Mouse (Mus musculus): ENCODE measurements around the gene Tcf15. TPM values are rescaled to one million over a fixed set of nuclear protein-coding genes. Genes with fewer than 3 reads are reported as not detected.

The Tcf15 gene
- polyA plus RNA-seq, 1 experiment, result 1.2 TPM

DNA sequence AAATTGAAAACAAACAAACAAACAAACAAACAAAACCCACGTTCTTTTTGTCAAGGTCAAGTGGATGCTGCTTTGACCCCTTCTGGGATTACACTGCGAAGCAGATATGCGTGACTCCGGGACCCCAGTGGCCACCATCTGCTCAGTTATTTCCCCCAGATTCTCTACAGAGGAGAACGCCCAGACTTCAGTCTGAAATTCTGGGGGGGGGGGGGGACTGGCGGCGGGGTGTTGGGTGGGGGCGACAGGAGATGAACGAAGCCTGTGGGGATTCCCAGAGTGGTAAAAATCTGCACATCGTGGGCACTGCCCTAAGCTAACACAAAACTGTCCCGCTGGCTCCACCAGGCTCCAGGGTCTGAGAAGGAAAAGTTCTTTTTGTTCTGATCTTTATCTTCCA is 790 bp upstream of the Tcf15 start:
- peak overlapping the region; percentile 77 for H3K4me3 ChIP-seq (replicated peaks)
- H3K36me3 ChIP-seq (replicated peaks; ENCODE audit: low read length), result no peaks in the 10 kb centered on the region
- TF ChIP-seq FLI1 (IDR thresholded peaks at IDR 0.05; ENCODE audit: low read length) (no peak), GATA1 (IDR thresholded peaks at IDR 0.05; ENCODE audit: borderline replicate concordance, low read length) (no peak)
- peaks cover 92% of the 10 kb centered on the region for H3K27me3 ChIP-seq (replicated peaks)
- no peaks in the 10 kb centered on the region for H3K9me3 ChIP-seq
- peaks cover 33% of the 10 kb centered on the region for H3K4me1 ChIP-seq

GRCm38 (mm10) chr2:152144158-152144450 is 743 bp downstream of the Tcf15 start:
- Histone ChIP-seq H3K4me3 (replicated peaks) (peak overlapping the region; percentile 91), H3K4me1 (peaks cover 33% of the 10 kb centered on the region), H3K9me3 (no peaks in the 10 kb centered on the region), H3K36me3 (replicated peaks; ENCODE audit: low read length) (no peaks in the 10 kb centered on the region), H3K27me3 (replicated peaks) (peaks cover 92% of the 10 kb centered on the region)
- TF ChIP-seq FLI1 (IDR thresholded peaks at IDR 0.05; ENCODE audit: low read length) (no peak), GATA1 (IDR thresholded peaks at IDR 0.05; ENCODE audit: borderline replicate concordance, low read length) (no peak)

- TF ChIP-seq FLI1 (IDR thresholded peaks at IDR 0.05; ENCODE audit: low read length) (no peak), GATA1 (IDR thresholded peaks at IDR 0.05; ENCODE audit: borderline replicate concordance, low read length) (no peak)
- Histone ChIP-seq H3K4me3 (replicated peaks) (no peak overlapping the region), H3K9me3 (no peaks in the 10 kb centered on the region), H3K27me3 (replicated peaks) (peaks cover 91% of the 10 kb centered on the region), H3K4me1 (peaks cover 30% of the 10 kb centered on the region), H3K36me3 (replicated peaks; ENCODE audit: low read length) (no peaks in the 10 kb centered on the region)
Measured at GRCm38 (mm10) chr2:152144501-152144900, 1.1 kb downstream of the Tcf15 start.

DNA sequence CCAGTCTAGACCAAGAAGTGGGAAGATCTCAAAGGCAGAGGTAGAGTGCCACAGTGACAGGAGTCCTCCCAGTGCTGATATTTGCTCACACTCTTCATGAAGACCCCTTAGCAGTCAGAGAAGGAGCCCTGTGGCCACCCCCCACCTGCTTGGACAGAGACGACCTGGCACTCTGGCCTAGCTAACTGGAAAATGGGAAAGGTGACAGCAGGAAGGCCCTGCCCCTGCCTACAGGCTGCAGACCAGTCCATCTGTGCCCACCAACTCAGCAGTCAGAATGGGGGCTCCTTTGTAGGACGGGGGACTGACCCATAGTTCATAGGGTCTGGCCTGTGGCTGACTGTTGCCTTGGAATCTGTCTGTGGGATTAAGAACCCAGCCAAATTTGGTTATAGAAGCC is 2.4 kb downstream of the Tcf15 start:
- no peaks in the 10 kb centered on the region for H3K36me3 ChIP-seq (replicated peaks; ENCODE audit: low read length)
- H3K4me3 ChIP-seq (replicated peaks), result no peak overlapping the region
- H3K27me3 ChIP-seq (replicated peaks), result peaks cover 95% of the 10 kb centered on the region
- peaks cover 35% of the 10 kb centered on the region for H3K4me1 ChIP-seq
- no peaks in the 10 kb centered on the region for H3K9me3 ChIP-seq
- TF ChIP-seq FLI1 (IDR thresholded peaks at IDR 0.05; ENCODE audit: low read length) (no peak), GATA1 (IDR thresholded peaks at IDR 0.05; ENCODE audit: borderline replicate concordance, low read length) (no peak)

DNA sequence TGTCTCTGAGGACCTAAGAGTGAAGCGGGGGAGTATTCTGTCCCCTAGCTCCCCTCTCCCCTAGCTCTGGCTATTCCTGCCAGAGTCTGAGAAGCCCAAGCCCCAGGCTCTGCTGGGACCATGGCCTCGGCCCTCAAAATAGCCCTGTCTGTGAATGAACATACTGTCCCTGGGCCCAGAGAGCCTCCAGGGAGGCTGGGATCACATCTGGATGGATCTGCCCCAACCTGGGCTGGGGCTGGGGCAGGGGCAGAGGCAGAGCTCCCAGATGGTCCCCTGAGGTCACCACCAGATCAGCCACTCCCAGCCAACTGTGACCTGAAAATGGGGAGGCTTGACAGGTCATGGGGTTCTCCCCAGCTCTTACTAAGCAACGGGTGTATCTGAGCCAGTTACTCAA is 3.7 kb downstream of the Tcf15 start:
- H3K27me3 ChIP-seq (replicated peaks), result peaks cover 94% of the 10 kb centered on the region

DNA sequence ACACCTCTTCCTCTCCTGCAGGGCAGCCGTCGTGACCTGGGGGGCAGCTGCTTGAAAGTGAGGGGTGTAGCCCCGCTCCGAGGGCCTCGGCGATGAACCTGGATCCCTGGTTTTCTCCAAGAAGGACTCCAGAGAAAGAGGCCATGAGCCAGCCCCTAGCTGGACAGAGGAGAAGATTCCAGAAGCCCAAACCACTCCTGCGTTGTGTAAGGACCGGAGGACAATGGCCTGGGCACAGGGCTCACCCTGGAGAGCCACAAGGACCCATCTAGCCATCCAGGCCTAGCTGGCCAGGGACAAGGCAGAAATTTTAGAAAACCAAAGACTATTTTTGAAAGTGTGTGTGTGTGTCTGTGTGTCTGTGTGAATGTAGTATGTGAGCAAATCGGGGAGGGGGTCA is 5.3 kb downstream of the Tcf15 start:
- no peaks in the 10 kb centered on the region for H3K36me3 ChIP-seq (replicated peaks; ENCODE audit: low read length)
- no peaks in the 10 kb centered on the region for H3K9me3 ChIP-seq
- H3K4me3 ChIP-seq (replicated peaks), result no peak overlapping the region
- TF ChIP-seq FLI1 (IDR thresholded peaks at IDR 0.05; ENCODE audit: low read length) (no peak), GATA1 (IDR thresholded peaks at IDR 0.05; ENCODE audit: borderline replicate concordance, low read length) (no peak)
- peaks cover 85% of the 10 kb centered on the region for H3K27me3 ChIP-seq (replicated peaks)
- H3K4me1 ChIP-seq, result peaks cover 12% of the 10 kb centered on the region

More for the DNA sequence above, 3.7 kb downstream of the Tcf15 start:
- Histone ChIP-seq H3K36me3 (replicated peaks; ENCODE audit: low read length) (no peaks in the 10 kb centered on the region), H3K4me3 (replicated peaks) (no peak overlapping the region), H3K4me1 (peaks cover 28% of the 10 kb centered on the region), H3K9me3 (no peaks in the 10 kb centered on the region)
- TF ChIP-seq GATA1 (IDR thresholded peaks at IDR 0.05; ENCODE audit: borderline replicate concordance, low read length) (no peak), FLI1 (IDR thresholded peaks at IDR 0.05; ENCODE audit: low read length) (no peak)

DNA sequence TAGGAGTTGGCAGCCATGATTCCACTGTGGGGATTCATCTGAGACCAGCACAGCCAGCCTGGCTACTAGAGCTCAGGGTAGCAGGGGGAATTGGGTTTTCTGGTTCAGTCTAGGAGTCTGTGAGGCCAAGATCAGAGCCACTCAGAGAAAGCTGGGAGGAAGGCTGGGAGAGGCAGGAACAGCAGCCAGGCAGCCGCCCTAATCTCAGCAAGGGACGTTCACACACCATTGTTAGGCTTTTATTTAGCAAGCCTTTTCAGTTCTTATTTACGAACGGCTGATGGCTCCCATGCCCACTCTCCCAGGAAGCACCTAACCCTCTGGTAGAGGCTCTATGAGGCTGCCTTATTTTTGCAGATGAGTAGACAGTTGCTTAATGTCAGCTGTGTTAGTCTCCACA is 6.5 kb downstream of the Tcf15 start:
- TF ChIP-seq GATA1 (IDR thresholded peaks at IDR 0.05; ENCODE audit: borderline replicate concordance, low read length) (no peak), FLI1 (IDR thresholded peaks at IDR 0.05; ENCODE audit: low read length) (no peak)
- Histone ChIP-seq H3K36me3 (replicated peaks; ENCODE audit: low read length) (no peaks in the 10 kb centered on the region), H3K27me3 (replicated peaks) (peaks cover 82% of the 10 kb centered on the region), H3K4me3 (replicated peaks) (no peak overlapping the region), H3K4me1 (peaks cover 7% of the 10 kb centered on the region; the same call in 1 of the 2 replicates), H3K9me3 (no peaks in the 10 kb centered on the region)

DNA sequence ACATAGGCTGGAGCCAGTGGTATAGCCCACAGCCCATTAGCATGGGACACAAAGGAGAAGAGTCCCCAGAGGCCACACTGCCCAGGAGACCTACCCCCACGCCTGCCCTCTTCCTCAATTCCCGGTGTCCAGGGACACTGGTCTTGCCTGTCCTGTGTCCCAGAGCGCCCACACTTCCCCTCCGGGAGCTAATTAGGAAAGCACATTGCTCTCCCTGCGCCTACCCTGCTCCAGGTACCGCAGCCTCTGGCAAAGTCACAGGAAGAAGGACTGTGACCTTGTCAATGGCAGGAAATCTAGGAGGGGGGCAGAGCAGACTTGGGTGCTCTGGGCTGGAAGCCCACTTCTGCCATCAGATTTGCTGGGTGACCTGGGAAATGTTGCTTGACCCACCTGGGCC is 7.0 kb downstream of the Tcf15 start:
- H3K9me3 ChIP-seq, result no peaks in the 10 kb centered on the region
- no peak for TF ChIP-seq GATA1 (IDR thresholded peaks at IDR 0.05; ENCODE audit: borderline replicate concordance, low read length)
- no peak for TF ChIP-seq FLI1 (IDR thresholded peaks at IDR 0.05; ENCODE audit: low read length)
- H3K27me3 ChIP-seq (replicated peaks), result peaks cover 80% of the 10 kb centered on the region
- H3K4me3 ChIP-seq (replicated peaks), result no peak overlapping the region
- H3K36me3 ChIP-seq (replicated peaks; ENCODE audit: low read length), result no peaks in the 10 kb centered on the region
- peaks cover 11% of the 10 kb centered on the region for H3K4me1 ChIP-seq

GRCm38 (mm10) chr2:152153361-152153760 is 10.0 kb downstream of the Tcf15 start:
- Histone ChIP-seq H3K27me3 (replicated peaks) (peaks cover 55% of the 10 kb centered on the region), H3K4me1 (peaks cover 19% of the 10 kb centered on the region), H3K4me3 (replicated peaks) (no peak overlapping the region), H3K9me3 (no peaks in the 10 kb centered on the region), H3K36me3 (replicated peaks; ENCODE audit: low read length) (no peaks in the 10 kb centered on the region)
- TF ChIP-seq GATA1 (IDR thresholded peaks at IDR 0.05; ENCODE audit: borderline replicate concordance, low read length) (no peak), FLI1 (IDR thresholded peaks at IDR 0.05; ENCODE audit: low read length) (no peak)

- Histone ChIP-seq H3K4me3 (replicated peaks) (peak overlapping the region; percentile 46), H3K27me3 (replicated peaks) (peaks cover 46% of the 10 kb centered on the region), H3K4me1 (peaks cover 14% of the 10 kb centered on the region), H3K9me3 (peaks cover 11% of the 10 kb centered on the region), H3K36me3 (replicated peaks; ENCODE audit: low read length) (no peaks in the 10 kb centered on the region)
- TF ChIP-seq FLI1 (IDR thresholded peaks at IDR 0.05; ENCODE audit: low read length), result no peak
- no peak for TF ChIP-seq GATA1 (IDR thresholded peaks at IDR 0.05; ENCODE audit: borderline replicate concordance, low read length)
Measured at GRCm38 (mm10) chr2:152155414-152156208, 12.2 kb downstream of the Tcf15 start.
